20 mouse cellular contexts compared by ENCODE assay signal in the genomic region with DNA sequence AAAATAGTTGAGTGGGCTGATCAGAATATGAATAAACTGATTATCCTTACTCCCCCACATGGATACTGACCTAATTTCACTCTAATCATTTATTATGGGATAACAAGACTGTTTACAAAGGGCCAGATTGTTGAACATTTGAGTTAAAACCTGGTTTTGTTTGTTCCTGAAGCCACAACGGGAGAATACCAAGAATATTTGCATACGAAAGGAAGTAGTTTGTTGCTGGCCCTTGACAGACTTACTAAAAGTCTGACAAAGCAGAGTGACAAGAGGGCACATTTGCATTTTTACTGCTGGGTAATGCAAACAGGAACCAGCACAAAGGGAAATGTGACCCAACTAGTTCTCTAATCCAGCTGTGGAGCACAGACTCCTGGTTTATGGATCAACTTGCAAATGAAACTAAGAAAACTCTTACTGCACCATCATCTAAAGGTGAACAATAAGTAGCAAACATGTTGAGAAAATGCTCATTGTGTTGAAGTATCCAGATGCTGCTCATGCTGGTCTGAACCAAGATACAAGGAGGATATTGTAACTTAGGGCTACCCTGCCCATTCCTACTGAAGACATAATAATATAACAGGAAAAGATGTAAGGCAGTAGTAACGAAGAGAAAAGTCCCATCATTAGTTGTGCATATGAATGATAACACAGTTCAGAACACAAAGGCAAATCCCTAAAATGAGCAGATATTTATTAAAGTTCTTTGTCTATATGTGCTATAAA.
DNase-seq lines count a peak whose midpoint lies in the region; ATAC-seq and TF ChIP-seq lines count a peak whose summit lies in the region.
"Had no signal": no experiment of that assay in that cellular context is flagged by ENCODE, and none has a peak within 500 bp of the region (broad histone marks: within the 10 kb centered on the region; RNA-seq: fewer than 3 reads in every experiment).

No protein-coding gene starts in this region.

- H3K27ac ChIP-seq in hindbrain, embryonic 11.5 days (ENCODE audit: low read depth, low read length): no peak overlapping the region
- H3K27ac ChIP-seq in hindbrain, embryonic 14.5 days: no peak overlapping the region
- H3K27ac ChIP-seq in forebrain, embryonic 15.5 days (replicated peaks): no peak overlapping the region
- H3K27ac ChIP-seq in intestine, postnatal 0 days (ENCODE audit: low read depth, low read length): no peak overlapping the region
- no peak overlapping the region for H3K27ac ChIP-seq in thymus, adult 2 months (ENCODE audit: control insufficient read depth, insufficient read depth, low read length)
- H3K27ac ChIP-seq: embryonic facial prominence, embryonic 15.5 days; heart, embryonic 13.5 days; kidney, embryonic 15.5 days; limb, embryonic 13.5 days; stomach, postnatal 0 days had no signal

- peak; percentile 62; the same call in 1 of the 2 replicates for ATAC-seq in hindbrain, embryonic 11.5 days (ENCODE audit: low FRiP score)
- ATAC-seq in hindbrain, embryonic 14.5 days (ENCODE audit: low FRiP score): no peak
- peak; percentile 41; the same call in 1 of the 2 replicates for ATAC-seq in forebrain, embryonic 15.5 days (replicated peaks)
- no peak for ATAC-seq in intestine, postnatal 0 days

- DNase-seq in hindbrain, embryonic 11.5 days (ENCODE audit: low spot score): peak; percentile 10
- no peak for DNase-seq in hindbrain, embryonic 14.5 days (ENCODE audit: low spot score)
- peak; percentile 10 for DNase-seq in A20 (ENCODE audit: low read depth, low spot score)
- peak; percentile 83 for DNase-seq in ZHBTc4 (ENCODE audit: low read depth, low spot score)
- no peak for DNase-seq in thymus, adult 2 months
- no peak for DNase-seq in cerebellum, postnatal 36 days
- DNase-seq: adrenal gland, postnatal 25 days; B cell, adult 2 months; cerebellum, postnatal 10 days; gastrocnemius, postnatal 25 days; heart, postnatal 4 days; right cerebral cortex, adult 18-20 months; thymus, postnatal 25 days had no signal

- H3K4me1 ChIP-seq in hindbrain, embryonic 11.5 days (replicated peaks; ENCODE audit: control insufficient read depth, insufficient read depth, low read length): no peaks in the 10 kb centered on the region
- H3K4me1 ChIP-seq in hindbrain, embryonic 14.5 days (replicated peaks; ENCODE audit: control insufficient read depth, insufficient read depth, low read length): no peaks in the 10 kb centered on the region
- H3K4me1 ChIP-seq in forebrain, embryonic 15.5 days: no peaks in the 10 kb centered on the region
- H3K4me1 ChIP-seq in intestine, postnatal 0 days (replicated peaks; ENCODE audit: control insufficient read depth, insufficient read depth, low read length): no peaks in the 10 kb centered on the region
- H3K4me1 ChIP-seq in thymus, adult 2 months (replicated peaks; ENCODE audit: control insufficient read depth, insufficient read depth, low read length): no peaks in the 10 kb centered on the region
- H3K4me1 ChIP-seq: embryonic facial prominence, embryonic 15.5 days; heart, embryonic 13.5 days; kidney, embryonic 15.5 days; limb, embryonic 13.5 days had no signal

- H3K4me2 ChIP-seq in hindbrain, embryonic 11.5 days (replicated peaks; ENCODE audit: low read depth, low read length): no peak overlapping the region
- H3K4me2 ChIP-seq in hindbrain, embryonic 14.5 days (replicated peaks): no peak overlapping the region
- H3K4me2 ChIP-seq in forebrain, embryonic 15.5 days (replicated peaks): no peak overlapping the region
- H3K4me2 ChIP-seq in intestine, postnatal 0 days (replicated peaks; ENCODE audit: low read depth): no peak overlapping the region
- H3K4me2 ChIP-seq: embryonic facial prominence, embryonic 15.5 days; heart, embryonic 13.5 days; kidney, embryonic 15.5 days; limb, embryonic 13.5 days had no signal

- H3K9ac ChIP-seq in hindbrain, embryonic 11.5 days (ENCODE audit: low read depth, low read length): no peak overlapping the region
- H3K9ac ChIP-seq in hindbrain, embryonic 14.5 days: no peak overlapping the region
- H3K9ac ChIP-seq in forebrain, embryonic 15.5 days (replicated peaks): no peak overlapping the region
- no peak overlapping the region for H3K9ac ChIP-seq in intestine, postnatal 0 days (ENCODE audit: low read depth, low read length)
- H3K9ac ChIP-seq: embryonic facial prominence, embryonic 15.5 days; heart, embryonic 13.5 days; kidney, embryonic 15.5 days; limb, embryonic 13.5 days had no signal

- H3K9me3 ChIP-seq in hindbrain, embryonic 11.5 days (ENCODE audit: control insufficient read depth, low read length): no peaks in the 10 kb centered on the region
- H3K9me3 ChIP-seq in hindbrain, embryonic 14.5 days (ENCODE audit: control insufficient read depth, low read length): no peaks in the 10 kb centered on the region
- H3K9me3 ChIP-seq in forebrain, embryonic 15.5 days: no peaks in the 10 kb centered on the region
- no peaks in the 10 kb centered on the region for H3K9me3 ChIP-seq in intestine, postnatal 0 days (ENCODE audit: control insufficient read depth)
- H3K9me3 ChIP-seq: embryonic facial prominence, embryonic 15.5 days; heart, embryonic 13.5 days; kidney, embryonic 15.5 days; limb, embryonic 13.5 days had no signal

- TF ChIP-seq POLR2A in thymus, adult 2 months (IDR thresholded peaks at IDR 0.05; ENCODE audit: control insufficient read depth, extremely low read depth, insufficient read depth, low read length, poor library complexity): no peak

- H3K36me3 ChIP-seq in hindbrain, embryonic 11.5 days (ENCODE audit: control insufficient read depth, insufficient read depth, low read length): no peaks in the 10 kb centered on the region
- peaks cover 12% of the 10 kb centered on the region for H3K36me3 ChIP-seq in hindbrain, embryonic 14.5 days (replicated peaks; ENCODE audit: control insufficient read depth, insufficient read depth)
- H3K36me3 ChIP-seq in forebrain, embryonic 15.5 days: peaks cover 3% of the 10 kb centered on the region; the same call in 1 of the 2 replicates
- H3K36me3 ChIP-seq in intestine, postnatal 0 days (ENCODE audit: control insufficient read depth, insufficient read depth): no peaks in the 10 kb centered on the region
- H3K36me3 ChIP-seq in thymus, adult 2 months (ENCODE audit: control insufficient read depth, insufficient read depth, low read length): no peaks in the 10 kb centered on the region

- H3K27me3 ChIP-seq in hindbrain, embryonic 11.5 days (ENCODE audit: control insufficient read depth, insufficient read depth, low read length): no peaks in the 10 kb centered on the region
- no peaks in the 10 kb centered on the region for H3K27me3 ChIP-seq in hindbrain, embryonic 14.5 days (ENCODE audit: control insufficient read depth, insufficient read depth, low read length)
- H3K27me3 ChIP-seq in forebrain, embryonic 15.5 days: no peaks in the 10 kb centered on the region
- H3K27me3 ChIP-seq in intestine, postnatal 0 days (replicated peaks; ENCODE audit: control insufficient read depth, insufficient read depth, low read length): no peaks in the 10 kb centered on the region
- no peaks in the 10 kb centered on the region for H3K27me3 ChIP-seq in thymus, adult 2 months (ENCODE audit: control insufficient read depth, insufficient read depth, low read length)
- H3K27me3 ChIP-seq: embryonic facial prominence, embryonic 15.5 days; heart, embryonic 13.5 days; kidney, embryonic 15.5 days; limb, embryonic 13.5 days had no signal

- WGBS in hindbrain, embryonic 11.5 days: 44% methylated on average over 3 of the region's 3 CpGs
- 39% methylated on average over 3 of the region's 3 CpGs for WGBS in hindbrain, embryonic 14.5 days
- WGBS in forebrain, embryonic 15.5 days: 15% methylated on average over 3 of the region's 3 CpGs
- whole genome bisulfite sequencing in intestine, postnatal 0 days: 58% methylated on average over 3 of the region's 3 CpGs
- 71% methylated on average over 3 of the region's 3 CpGs for WGBS in thymus, adult 2 months

- H3K4me3 ChIP-seq in hindbrain, embryonic 11.5 days (ENCODE audit: low read depth, low read length): no peak overlapping the region
- H3K4me3 ChIP-seq in hindbrain, embryonic 14.5 days (replicated peaks; ENCODE audit: low read length): no peak overlapping the region
- no peak overlapping the region for H3K4me3 ChIP-seq in forebrain, embryonic 15.5 days
- H3K4me3 ChIP-seq in intestine, postnatal 0 days (ENCODE audit: low read depth, low read length): no peak overlapping the region
- H3K4me3 ChIP-seq in thymus, adult 2 months (ENCODE audit: control insufficient read depth, insufficient read depth, low read length): no peak overlapping the region
- H3K4me3 ChIP-seq: embryonic facial prominence, embryonic 15.5 days; heart, embryonic 13.5 days; kidney, embryonic 15.5 days; limb, embryonic 13.5 days had no signal

- no peak for TF ChIP-seq CTCF in intestine, postnatal 0 days (IDR thresholded peaks at IDR 0.05; ENCODE audit: low read depth)
- no peak for TF ChIP-seq CTCF in thymus, adult 2 months (IDR thresholded peaks at IDR 0.05; ENCODE audit: borderline replicate concordance, control insufficient read depth, extremely low read depth, insufficient read depth, low read length, poor library complexity)

Comparison
In these comparisons a context has a peak if more than half of its experiments do, and no peak if none do; other contexts are left out.
1. ATAC-seq: peak in hindbrain, embryonic 11.5 days (single experiment) and forebrain, embryonic 15.5 days (single experiment); none in hindbrain, embryonic 14.5 days (single experiment) and intestine, postnatal 0 days (single experiment).
2. DNase-seq: peak in hindbrain, embryonic 11.5 days (single experiment), A20 (single experiment) and ZHBTc4 (single experiment); none in hindbrain, embryonic 14.5 days (single experiment), thymus, adult 2 months (single experiment) and cerebellum, postnatal 36 days (0 of 2).